Mouse (Mus musculus) MEL (cell line): ENCODE results near the gene Lman2.

Experiments used
- BHLHE40 ChIP-seq: IDR thresholded peaks from 2 replicates; pipeline ENCODE4 v1.6.1; 2012; ENCODE audit warnings: low read depth, mild to moderate bottlenecking, inconsistent platforms, low read length, improper control_type of control experiment, borderline replicate concordance
- CTCF ChIP-seq, 3 experiments: IDR thresholded peaks in 2 of 3; conservative IDR thresholded peaks in 1 of 3; 2 replicates each; pipeline ENCODE4 v1.5.1; 2011 to 2012; ENCODE audit warnings: low read length in 3 of 3, low read depth in 2 of 3, mild to moderate bottlenecking in 2 of 3, improper control_type of control experiment in 1 of 3, inconsistent platforms in 1 of 3, mixed read lengths in 1 of 3, moderate library complexity in 1 of 3; ENCODE audit not compliant: control insufficient read depth in 1 of 3, insufficient read depth in 1 of 3, poor library complexity in 1 of 3, severe bottlenecking in 1 of 3
- E2F4 ChIP-seq: IDR thresholded peaks from 2 replicates; pipeline ENCODE4 v1.6.1; 2011; ENCODE audit warnings: low read depth, low read length, improper control_type of control experiment, borderline replicate concordance
- EP300 ChIP-seq, 2 experiments: IDR thresholded peaks; 2 replicates each; pipeline ENCODE4 v1.6.1; 2011; ENCODE audit warnings: improper control_type of control experiment in 2 of 2, low read length in 2 of 2, low read depth in 1 of 2, mild to moderate bottlenecking in 1 of 2
- GATA1 ChIP-seq: IDR thresholded peaks from 2 replicates; pipeline ENCODE4 v1.6.1; 2011; ENCODE audit warnings: low read depth, low read length, improper control_type of control experiment
- MAZ ChIP-seq: IDR thresholded peaks from 2 replicates; pipeline ENCODE4 v1.6.1; 2012; ENCODE audit warnings: low read depth, mild to moderate bottlenecking, inconsistent platforms, low read length, improper control_type of control experiment
- MEF2A ChIP-seq: IDR thresholded peaks from 2 replicates; pipeline ENCODE4 v1.6.1; 2014; ENCODE audit warnings: low read depth, mild to moderate bottlenecking, inconsistent platforms, low read length, improper control_type of control experiment; ENCODE audit not compliant: poor library complexity, insufficient replicate concordance, severe bottlenecking; ENCODE audit errors: extremely low read depth
- MYB ChIP-seq: IDR thresholded peaks from 2 replicates; pipeline ENCODE4 v1.6.1; 2011; ENCODE audit warnings: mild to moderate bottlenecking, low read depth, low read length, improper control_type of control experiment
- POLR2AphosphoS2 ChIP-seq: IDR thresholded peaks from 2 replicates; pipeline ENCODE4 v1.6.1; 2011; ENCODE audit warnings: low read length, improper control_type of control experiment
- POLR2AphosphoS5 ChIP-seq: IDR thresholded peaks from 2 replicates; pipeline ENCODE4 v1.6.1; 2012; ENCODE audit warnings: low read depth, borderline replicate concordance, mild to moderate bottlenecking, inconsistent platforms, low read length, moderate library complexity, mixed read lengths
- SIN3A ChIP-seq: IDR thresholded peaks from 2 replicates; pipeline ENCODE4 v1.6.1; 2012; ENCODE audit warnings: low read length, improper control_type of control experiment, inconsistent platforms
- SMC3 ChIP-seq: IDR thresholded peaks from 2 replicates; pipeline ENCODE4 v1.6.1; 2011; ENCODE audit warnings: low read depth, low read length, improper control_type of control experiment
- ZMIZ1 ChIP-seq: IDR thresholded peaks from 2 replicates; pipeline ENCODE4 v1.6.1; 2012; ENCODE audit warnings: low read depth, mild to moderate bottlenecking, inconsistent platforms, low read length, improper control_type of control experiment, moderate library complexity
- ZNF384 ChIP-seq: IDR thresholded peaks from 2 replicates; pipeline ENCODE4 v1.6.1; 2012; ENCODE audit warnings: low read depth, mild to moderate bottlenecking, inconsistent platforms, low read length, improper control_type of control experiment

GRCm38 (mm10) chr13:55322130-55322825 is 40.3 kb downstream of the Lman2 start:
- TF ChIP-seq EP300 (IDR thresholded peaks at IDR 0.05; ENCODE audit: low read depth in 1 of 2, low read length in 2 of 2), result no peak
- TF ChIP-seq MEF2A, result no peak
- no peak; the same call in 1 of the 2 replicates for TF ChIP-seq BHLHE40
- no peak for TF ChIP-seq ZMIZ1
- TF ChIP-seq SIN3A, result peak; percentile 21
- TF ChIP-seq SMC3, result peak; percentile 38
- TF ChIP-seq ZNF384, result no peak
- TF ChIP-seq CTCF (IDR thresholded peaks at IDR 0.05 in 2 of 3, conservative IDR thresholded peaks at IDR 0.05 in 1 of 3; ENCODE audit: control insufficient read depth in 1 of 3, insufficient read depth in 1 of 3, low read depth in 2 of 3, low read length in 3 of 3, poor library complexity in 1 of 3, severe bottlenecking in 1 of 3), result peak; percentile 19 to 61 (median 43); a peak in 5 of 6 replicates
- TF ChIP-seq E2F4, result no peak
- no peak for TF ChIP-seq GATA1
- TF ChIP-seq MYB, result no peak
- TF ChIP-seq MAZ, result no peak
- no peak for TF ChIP-seq POLR2AphosphoS5
- no peak for TF ChIP-seq POLR2AphosphoS2
